8 mouse cellular contexts compared by ENCODE assay signal in the genomic region with DNA sequence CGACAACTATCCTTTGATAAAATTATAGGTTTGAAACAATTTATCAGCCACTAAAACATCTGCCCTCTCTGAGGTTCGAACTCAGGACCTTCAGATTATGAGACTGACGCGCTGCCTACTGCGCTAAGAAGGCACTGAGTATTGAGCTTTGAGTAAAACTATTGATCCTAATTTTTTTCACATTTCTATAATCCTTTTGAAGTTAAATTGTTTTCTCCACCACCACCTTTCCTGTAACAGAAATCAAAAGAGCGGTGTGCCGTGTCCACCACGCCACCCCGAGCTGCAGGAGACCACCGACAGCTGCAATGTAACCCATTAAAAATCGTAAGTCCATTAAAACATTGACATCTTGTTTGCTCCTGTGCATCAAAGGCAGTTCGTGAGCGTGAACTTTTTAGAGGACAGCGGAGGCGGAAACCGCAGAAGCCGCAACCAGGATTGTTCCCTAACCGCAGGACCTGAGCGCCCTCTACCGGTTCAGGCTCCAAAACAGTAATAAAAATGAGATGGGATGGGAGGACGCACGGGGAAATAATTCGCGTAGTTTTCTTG. TPM values are rescaled to one million over a fixed set of nuclear protein-coding genes. Genes with fewer than 3 reads are reported as not detected.
A peak's percentile ranks its signal among the peaks of the same experiment; 100 is the strongest.
DNase-seq lines count a peak whose midpoint lies in the region; ATAC-seq lines count a peak whose summit lies in the region.

No protein-coding gene starts in this region.

- no peak overlapping the region for H3K27ac ChIP-seq in intestine, embryonic 15.5 days
- H3K27ac ChIP-seq in midbrain, embryonic 10.5 days (replicated peaks): peak overlapping the region; percentile 63

- 1% methylated on average over 24 of the region's 24 CpGs for WGBS in intestine, embryonic 15.5 days
- WGBS in midbrain, embryonic 10.5 days: under 1% methylated on average over 24 of the region's 24 CpGs

- H3K4me2 ChIP-seq in intestine, embryonic 15.5 days (replicated peaks): peak overlapping the region; percentile 69

- peak overlapping the region; percentile 35 for H3K4me3 ChIP-seq in intestine, embryonic 15.5 days (replicated peaks)
- peak overlapping the region; percentile 60 for H3K4me3 ChIP-seq in midbrain, embryonic 10.5 days

- no peaks in the 10 kb centered on the region for H3K9me3 ChIP-seq in intestine, embryonic 15.5 days
- no peaks in the 10 kb centered on the region for H3K9me3 ChIP-seq in midbrain, embryonic 10.5 days (replicated peaks)

- H3K9ac ChIP-seq in intestine, embryonic 15.5 days: no peak overlapping the region

- H3K27me3 ChIP-seq in intestine, embryonic 15.5 days (replicated peaks): no peaks in the 10 kb centered on the region
- H3K27me3 ChIP-seq in midbrain, embryonic 10.5 days (ENCODE audit: low read depth, poor library complexity, severe bottlenecking): peaks cover 13% of the 10 kb centered on the region

- no peaks in the 10 kb centered on the region for H3K4me1 ChIP-seq in intestine, embryonic 15.5 days (replicated peaks)
- peaks cover 20% of the 10 kb centered on the region for H3K4me1 ChIP-seq in midbrain, embryonic 10.5 days

- peak; percentile 89 for ATAC-seq in intestine, embryonic 15.5 days
- no peak for ATAC-seq in monocyte, adult 5-6 weeks (replicated peaks; ENCODE audit: insufficient number of reproducible peaks, low FRiP score, low TSS enrichment, poor library complexity, severe bottlenecking)

- H3K36me3 ChIP-seq in intestine, embryonic 15.5 days: no peaks in the 10 kb centered on the region
- H3K36me3 ChIP-seq in midbrain, embryonic 10.5 days: no peaks in the 10 kb centered on the region

- intact Hi-C loops in left cerebral cortex, postnatal 25 days (cut with DNase I): loop anchor here (2.0 to 10.0 kb wide), 4 partner anchors 50 to 1032 kb away; no protein-coding TSS in a partner anchor

- DNase-seq in adrenal gland, adult 2 months: peak; percentile 87
- peak; percentile 95 for DNase-seq in embryo, embryonic 10 days (ENCODE audit: low spot score)
- DNase-seq in gastrocnemius, postnatal 25 days: peak; percentile 17
- DNase-seq in left cerebral cortex, postnatal 25 days (ENCODE audit: low spot score in 2 of 2): peak; percentile 81 to 82
- DNase-seq in midbrain, embryonic 10.5 days (ENCODE audit: low spot score): peak; percentile 86
- peak; percentile 33 for DNase-seq in spleen, adult 12 weeks (ENCODE audit: low spot score)

RNA-seq across cellular contexts. Expression of gene Gpx6, which starts 14.8 kb away (rescaled TPM):
- total RNA-seq in adrenal gland, adult 2 months (2021): not detected
- not detected in 2 replicates for polyA plus RNA-seq in adrenal gland, adult 2 months (2012; rRNA removed)
- total RNA-seq in gastrocnemius, postnatal 25 days (2021): not detected
- not detected in 2 replicates for polyA plus RNA-seq in intestine, embryonic 15.5 days (2015; fragmentation: Nextera tagmentation; extraction: Ambion mirVana)
- total RNA-seq in left cerebral cortex, postnatal 25 days (2021): not detected
- 0.09 TPM in 1 of 2 replicates, not detected in the other for polyA plus RNA-seq in midbrain, embryonic 10.5 days (2016; fragmentation: Nextera tagmentation; extraction: Ambion mirVana)
- total RNA-seq in monocyte, adult 5-6 weeks (2017): not detected in 3 replicates

RNA-seq across cellular contexts. Expression of gene Olfr1367, which starts 20.0 kb away (rescaled TPM):
- not detected for total RNA-seq in adrenal gland, adult 2 months (2021)
- not detected in 2 replicates for polyA plus RNA-seq in adrenal gland, adult 2 months (2012; rRNA removed)
- total RNA-seq in gastrocnemius, postnatal 25 days (2021): not detected
- polyA plus RNA-seq in intestine, embryonic 15.5 days (2015; fragmentation: Nextera tagmentation; extraction: Ambion mirVana): not detected in 2 replicates
- not detected for total RNA-seq in left cerebral cortex, postnatal 25 days (2021)
- not detected in 2 replicates for polyA plus RNA-seq in midbrain, embryonic 10.5 days (2016; fragmentation: Nextera tagmentation; extraction: Ambion mirVana)
- not detected in 3 replicates for total RNA-seq in monocyte, adult 5-6 weeks (2017)

RNA-seq across cellular contexts. Expression of gene Gpx5, which starts 34.2 kb away (rescaled TPM):
- not detected for total RNA-seq in adrenal gland, adult 2 months (2021)
- not detected in 2 replicates for polyA plus RNA-seq in adrenal gland, adult 2 months (2012; rRNA removed)
- total RNA-seq in gastrocnemius, postnatal 25 days (2021): not detected
- polyA plus RNA-seq in intestine, embryonic 15.5 days (2015; fragmentation: Nextera tagmentation; extraction: Ambion mirVana): not detected in 2 replicates
- not detected for total RNA-seq in left cerebral cortex, postnatal 25 days (2021)
- not detected in 2 replicates for polyA plus RNA-seq in midbrain, embryonic 10.5 days (2016; fragmentation: Nextera tagmentation; extraction: Ambion mirVana)
- not detected in 3 replicates for total RNA-seq in monocyte, adult 5-6 weeks (2017)

RNA-seq across cellular contexts. Expression of gene Zscan12, which starts 35.9 kb away (rescaled TPM):
- total RNA-seq in adrenal gland, adult 2 months (2021): 1 to 10 TPM; 9.4 to 9.6 TPM
- 0.33 and 0.44 TPM in 2 replicates for polyA plus RNA-seq in adrenal gland, adult 2 months (2012; rRNA removed)
- 1 to 10 TPM; 4.5 to 5.0 TPM for total RNA-seq in gastrocnemius, postnatal 25 days (2021)
- 8.6 and 8.7 TPM in 2 replicates for polyA plus RNA-seq in intestine, embryonic 15.5 days (2015; fragmentation: Nextera tagmentation; extraction: Ambion mirVana)
- total RNA-seq in left cerebral cortex, postnatal 25 days (2021): 1 to 10 TPM; 7.5 to 7.9 TPM
- polyA plus RNA-seq in midbrain, embryonic 10.5 days (2016; fragmentation: Nextera tagmentation; extraction: Ambion mirVana): 20.4 and 21.9 TPM in 2 replicates
- 4.3 to 8.4 TPM (median 7.9 TPM) in 3 replicates for total RNA-seq in monocyte, adult 5-6 weeks (2017)

Comparison
In these comparisons a context has a peak if more than half of its experiments do, and no peak if none do; other contexts are left out.
1. DNase-seq: peak in every context shown above with its lines; median percentile 95 in embryo, embryonic 10 days; 87 in adrenal gland, adult 2 months; 86 in midbrain, embryonic 10.5 days; 82 in left cerebral cortex, postnatal 25 days; 33 in spleen, adult 12 weeks; 17 in gastrocnemius, postnatal 25 days.